Mouse (Mus musculus) forebrain, embryonic 11.5 days (tissue): ENCODE results near the gene Chst11. TPM values are rescaled to one million over a fixed set of nuclear protein-coding genes. Genes with fewer than 3 reads are reported as not detected.

Source experiments
- ATAC-seq: fragments of 200-750 bp; cut with Nextera tagmentation; replicated peaks from 2 replicates; pipeline ENCODE4 v1.8.0; 2017; ENCODE audit warnings: moderate TSS enrichment; ENCODE audit not compliant: low FRiP score
- DNase-seq: peaks from one replicate; pipeline ENCODE4 v3.0.0-alpha.2; 2017; ENCODE audit warnings: low spot score
- H3K27ac ChIP-seq: fragments of 300-500 bp; sonication (generic); 2 replicates; pipeline ENCODE4 v1.5.1; 2014; ENCODE audit warnings: low read depth, low read length
- H3K27me3 ChIP-seq: fragments of 300-500 bp; sonication (generic); 2 replicates; pipeline ENCODE4 v1.6.1; 2014; ENCODE audit warnings: mild to moderate bottlenecking, low read length, mixed read lengths; ENCODE audit not compliant: control insufficient read depth, insufficient read depth
- H3K36me3 ChIP-seq: fragments of 300-500 bp; sonication (generic); 2 replicates; pipeline ENCODE4 v1.6.1; 2014; ENCODE audit warnings: mild to moderate bottlenecking, low read length, moderate library complexity, mixed read lengths; ENCODE audit not compliant: control insufficient read depth, insufficient read depth
- H3K4me1 ChIP-seq: fragments of 300-500 bp; sonication (generic); replicated peaks from 2 replicates; pipeline ENCODE4 v1.6.1; 2014; ENCODE audit warnings: low read length, mixed read lengths; ENCODE audit not compliant: control insufficient read depth, insufficient read depth
- H3K4me2 ChIP-seq: fragments of 300-500 bp; sonication (generic); 2 replicates; pipeline ENCODE4 v1.6.1; 2014; ENCODE audit warnings: low read depth, mild to moderate bottlenecking, low read length, moderate library complexity, mixed read lengths; ENCODE audit not compliant: severe bottlenecking
- H3K4me3 ChIP-seq: fragments of 300-500 bp; sonication (generic); 2 replicates; pipeline ENCODE4 v1.5.1; 2014; ENCODE audit warnings: low read depth, low read length
- H3K9ac ChIP-seq: fragments of 300-500 bp; sonication (generic); 2 replicates; pipeline ENCODE4 v1.6.1; 2014; ENCODE audit warnings: low read length
- H3K9me3 ChIP-seq: fragments of 300-500 bp; sonication (generic); 2 replicates; pipeline ENCODE4 v1.6.1; 2016; ENCODE audit warnings: low read length, mixed read lengths; ENCODE audit not compliant: control insufficient read depth
- WGBS: fragments of 180-500 bp; shearing (Covaris S2); extraction: QIAGEN DNeasy Blood & Tissue Kit; methylation state at CpG from one replicate; pipeline ENCODE4 v1.1.7; 2014; 5-methylcytosine and 5-hydroxymethylcytosine counted together
- polyA plus RNA-seq: library from polyadenylated mRNA; unstranded; fragments of >200 nt; fragmentation: Nextera tagmentation; extraction: Ambion mirVana; gene quantifications from 2 replicates; pipeline ENCODE4 v1.2.1, GENCODE M21; 2014

Gene Chst11
- polyA plus RNA-seq, 1 experiment from 2014 or later: 1.9 TPM

DNA sequence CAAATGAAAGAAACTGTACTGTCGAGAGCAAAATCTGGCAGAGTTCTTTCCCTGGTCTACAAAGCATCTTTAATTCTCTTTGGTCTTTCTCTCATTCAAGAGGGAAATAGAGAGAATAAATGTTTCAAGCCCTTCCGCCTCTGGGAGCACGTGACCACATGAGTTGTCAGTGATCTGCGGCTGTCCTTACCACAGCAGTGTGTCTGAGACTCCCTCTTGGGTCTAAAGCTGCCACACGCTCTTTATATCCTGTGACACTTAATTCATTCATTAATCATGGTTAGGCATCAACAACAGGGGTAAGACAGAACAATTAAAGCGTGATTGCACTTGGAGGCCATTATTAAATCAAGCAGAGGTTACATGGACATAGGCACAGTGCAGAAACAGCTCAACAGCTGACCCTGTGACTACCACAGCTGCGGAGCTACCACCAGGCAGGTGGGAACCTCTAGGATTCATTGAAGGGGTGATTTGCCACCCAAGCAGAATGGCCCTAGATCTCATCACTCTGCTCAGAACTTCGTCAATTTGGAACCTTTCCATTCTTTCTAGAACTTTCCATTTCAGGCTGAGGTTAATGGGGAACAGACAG is 144.4 kb downstream of the Chst11 start:
- Histone ChIP-seq H3K4me1 (peaks cover 23% of the 10 kb centered on the region; the same call in 1 of the 2 replicates), H3K9ac (no peak overlapping the region), H3K9me3 (no peaks in the 10 kb centered on the region), H3K27me3 (no peaks in the 10 kb centered on the region; the same call in 1 of the 2 replicates), H3K36me3 (no peaks in the 10 kb centered on the region), H3K4me3 (no peak overlapping the region), H3K4me2 (no peak overlapping the region), H3K27ac (no peak overlapping the region)
- no peak for ATAC-seq
- WGBS: 76% methylated on average over 8 of the region's 8 CpGs
- no peak for DNase-seq

DNA sequence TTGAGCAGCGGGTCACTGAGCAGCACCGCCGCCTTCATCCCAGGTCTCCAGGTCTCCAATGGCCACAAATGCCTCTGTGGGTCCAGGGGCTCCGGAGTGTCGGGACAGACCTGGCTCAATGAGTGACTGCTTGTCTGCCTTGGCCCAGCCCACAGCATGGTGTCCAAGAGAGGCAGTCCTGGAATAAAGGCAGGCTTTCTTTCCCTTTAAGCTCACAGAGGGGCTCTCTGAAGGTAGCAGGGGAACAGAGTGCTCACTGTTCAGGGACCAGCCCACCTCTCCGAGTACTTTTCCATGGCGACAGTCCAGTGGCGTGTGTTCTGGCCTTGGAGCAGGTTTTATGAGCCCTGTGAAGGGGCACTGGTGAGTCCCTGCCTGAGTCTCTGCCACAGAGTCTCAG is 145.3 kb downstream of the Chst11 start:
- Histone ChIP-seq H3K36me3 (no peaks in the 10 kb centered on the region), H3K9me3 (no peaks in the 10 kb centered on the region), H3K9ac (no peak overlapping the region), H3K4me2 (no peak overlapping the region), H3K4me3 (no peak overlapping the region), H3K4me1 (peaks cover 26% of the 10 kb centered on the region; the same call in 1 of the 2 replicates), H3K27ac (0 out of 2 replicates have a peak overlapping the region, but pooled peaks have one; percentile 25), H3K27me3 (no peaks in the 10 kb centered on the region; the same call in 1 of the 2 replicates)
- ATAC-seq (peak; percentile 54; the same call in 1 of the 2 replicates), DNase-seq (no peak)
- WGBS: 32% methylated on average over 8 of the region's 8 CpGs

DNA sequence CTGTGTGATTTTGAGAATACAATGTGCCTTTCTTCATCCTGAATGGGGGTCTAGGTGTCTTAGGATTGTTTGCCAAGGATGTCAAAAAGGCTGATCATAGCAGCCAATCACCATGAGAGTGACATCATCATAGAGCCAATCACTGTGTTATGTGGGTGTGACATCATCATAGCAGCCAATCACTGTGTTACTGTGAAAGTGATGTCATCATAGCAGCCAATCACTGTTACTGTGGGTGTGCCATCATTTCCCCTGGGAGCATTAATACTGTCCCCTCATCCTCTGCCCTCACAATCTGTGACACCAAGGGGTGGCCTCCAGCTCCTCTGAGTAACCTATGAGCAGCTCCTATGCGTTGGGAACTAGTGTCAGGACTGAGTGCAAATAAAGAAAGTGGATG is 146.6 kb downstream of the Chst11 start:
- no peak overlapping the region for H3K9ac ChIP-seq
- peaks cover 23% of the 10 kb centered on the region; the same call in 1 of the 2 replicates for H3K4me1 ChIP-seq

DNA sequence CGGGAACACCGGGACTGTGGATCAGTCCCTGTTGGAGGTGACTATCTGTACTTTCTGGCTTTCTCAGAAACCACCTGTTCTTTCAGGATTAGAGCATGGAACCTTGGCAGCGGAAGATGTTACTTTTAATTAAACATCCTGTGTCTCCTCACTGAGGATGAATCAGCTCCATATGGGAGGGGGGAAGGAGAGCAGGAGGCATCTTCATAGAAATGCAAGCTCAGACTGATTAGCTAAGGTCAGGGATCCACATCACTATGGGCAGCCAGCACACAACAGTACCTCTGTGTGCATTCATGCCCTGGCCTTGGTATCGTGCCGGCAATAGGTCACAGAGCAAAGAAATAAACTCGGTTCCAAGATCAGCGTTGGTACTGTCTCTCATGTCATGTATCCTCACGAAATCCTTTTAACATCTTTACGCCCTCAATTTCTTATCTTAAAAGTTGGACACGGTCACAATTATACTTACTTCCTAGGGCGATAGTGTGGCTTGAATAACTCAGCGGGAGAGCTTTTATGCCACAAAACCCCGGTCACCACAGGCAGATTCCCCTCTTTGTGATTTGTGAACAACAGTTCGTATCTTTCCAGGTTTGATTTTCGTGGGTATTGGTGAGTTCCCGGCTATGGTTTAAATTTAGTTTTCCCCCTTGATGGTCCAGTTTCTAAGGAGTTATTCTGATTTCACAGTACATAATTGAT is 148.7 kb downstream of the Chst11 start:
- H3K36me3 ChIP-seq: no peaks in the 10 kb centered on the region
- ATAC-seq (no peak), DNase-seq (no peak)
- 14% methylated on average over 16 of the region's 16 CpGs for WGBS
- H3K4me3 ChIP-seq: no peak overlapping the region
- H3K27me3 ChIP-seq: no peaks in the 10 kb centered on the region; the same call in 1 of the 2 replicates
- H3K27ac ChIP-seq: no peak overlapping the region
- no peak overlapping the region for H3K9ac ChIP-seq
- no peaks in the 10 kb centered on the region for H3K9me3 ChIP-seq
- peaks cover 23% of the 10 kb centered on the region; the same call in 1 of the 2 replicates for H3K4me1 ChIP-seq
- no peak overlapping the region for H3K4me2 ChIP-seq

More for the DNA sequence above, 146.6 kb downstream of the Chst11 start:
- no peaks in the 10 kb centered on the region for H3K36me3 ChIP-seq
- WGBS: 94% methylated on average over 1 of the region's 1 CpGs
- H3K4me3 ChIP-seq: no peak overlapping the region
- ATAC-seq (0 out of 2 replicates have a peak, but pooled peaks have one; percentile 19), DNase-seq (no peak)
- H3K27me3 ChIP-seq: no peaks in the 10 kb centered on the region; the same call in 1 of the 2 replicates
- H3K4me2 ChIP-seq: no peak overlapping the region
- no peaks in the 10 kb centered on the region for H3K9me3 ChIP-seq
- H3K27ac ChIP-seq: no peak overlapping the region

DNA sequence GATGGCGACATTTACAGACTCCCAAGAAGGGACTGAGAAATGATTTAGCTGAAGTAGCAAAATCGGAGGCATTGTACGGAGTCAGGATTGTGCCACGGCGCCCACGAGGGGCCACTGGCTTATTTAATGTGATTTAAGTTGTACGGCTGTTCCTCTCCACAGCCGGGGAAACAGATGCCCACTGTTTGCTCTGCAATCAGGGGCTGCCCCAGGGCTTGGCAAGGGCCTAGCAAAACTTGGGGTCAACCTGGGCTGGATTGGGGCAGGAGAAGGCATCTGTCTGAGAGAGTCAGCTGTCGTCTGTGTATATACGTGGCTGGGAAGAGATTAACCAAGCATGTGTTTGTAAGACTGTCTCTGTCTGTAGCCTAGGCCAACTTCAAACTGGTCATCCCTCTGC is 149.6 kb downstream of the Chst11 start:
- Histone ChIP-seq H3K4me3 (no peak overlapping the region), H3K27ac (no peak overlapping the region), H3K4me2 (no peak overlapping the region), H3K27me3 (no peaks in the 10 kb centered on the region; the same call in 1 of the 2 replicates), H3K9ac (no peak overlapping the region), H3K4me1 (peaks cover 23% of the 10 kb centered on the region; the same call in 1 of the 2 replicates), H3K36me3 (no peaks in the 10 kb centered on the region), H3K9me3 (no peaks in the 10 kb centered on the region)
- ATAC-seq: no peak
- DNase-seq: no peak
- WGBS: 42% methylated on average over 10 of the region's 10 CpGs

DNA sequence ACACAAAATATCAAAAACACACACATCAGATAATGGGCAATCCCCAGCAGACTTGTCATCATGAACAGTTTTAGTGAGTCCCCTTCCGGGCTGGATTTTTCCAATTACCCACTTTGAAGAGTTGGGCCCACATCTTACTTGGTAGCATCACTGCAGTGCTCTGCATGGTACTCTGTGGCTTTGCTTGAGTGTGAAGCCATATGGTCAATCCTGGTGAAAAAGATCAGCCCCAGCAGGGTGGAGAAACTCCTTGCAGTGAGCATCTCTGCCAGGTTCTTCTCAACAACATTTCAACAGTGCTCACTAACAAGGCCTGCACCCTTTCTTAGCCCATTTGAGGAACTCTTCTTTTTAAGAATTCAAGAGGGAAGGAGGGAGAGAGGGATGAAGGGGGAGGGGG is 150.7 kb downstream of the Chst11 start:
- H3K4me1 ChIP-seq: peaks cover 16% of the 10 kb centered on the region; the same call in 1 of the 2 replicates
- WGBS: 77% methylated on average over 1 of the region's 1 CpGs
- no peaks in the 10 kb centered on the region for H3K9me3 ChIP-seq
- H3K4me2 ChIP-seq: no peak overlapping the region
- H3K9ac ChIP-seq: no peak overlapping the region
- no peaks in the 10 kb centered on the region for H3K36me3 ChIP-seq
- DNase-seq (no peak), ATAC-seq (no peak)
- no peaks in the 10 kb centered on the region; the same call in 1 of the 2 replicates for H3K27me3 ChIP-seq
- no peak overlapping the region for H3K27ac ChIP-seq
- no peak overlapping the region for H3K4me3 ChIP-seq

DNA sequence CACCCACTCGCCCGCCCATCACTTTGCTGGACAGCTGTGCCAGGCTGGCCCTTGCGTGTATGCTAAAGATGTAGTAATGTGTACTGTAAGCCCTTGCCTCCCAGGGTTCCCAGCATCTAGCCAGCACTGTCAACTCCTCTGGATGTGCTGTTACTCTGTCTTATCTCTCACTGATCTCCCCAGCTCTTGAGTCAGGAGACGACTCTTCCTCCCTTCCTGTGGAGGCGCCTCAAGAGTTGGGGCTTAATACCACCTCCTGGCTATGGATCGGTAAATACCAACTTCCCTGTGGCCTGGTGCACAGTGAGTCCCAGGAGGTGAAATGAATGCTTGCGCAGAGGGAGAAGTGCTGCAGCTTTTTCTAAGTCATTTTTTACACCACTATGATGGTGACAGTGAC is 151.8 kb downstream of the Chst11 start:
- H3K9ac ChIP-seq: no peak overlapping the region
- H3K4me3 ChIP-seq: no peak overlapping the region
- peaks cover 16% of the 10 kb centered on the region; the same call in 1 of the 2 replicates for H3K4me1 ChIP-seq
- no peak overlapping the region for H3K27ac ChIP-seq
- ATAC-seq (no peak), DNase-seq (no peak)
- H3K36me3 ChIP-seq: no peaks in the 10 kb centered on the region
- no peaks in the 10 kb centered on the region for H3K9me3 ChIP-seq
- H3K4me2 ChIP-seq: no peak overlapping the region
- H3K27me3 ChIP-seq: no peaks in the 10 kb centered on the region; the same call in 1 of the 2 replicates
- WGBS: 88% methylated on average over 7 of the region's 7 CpGs

DNA sequence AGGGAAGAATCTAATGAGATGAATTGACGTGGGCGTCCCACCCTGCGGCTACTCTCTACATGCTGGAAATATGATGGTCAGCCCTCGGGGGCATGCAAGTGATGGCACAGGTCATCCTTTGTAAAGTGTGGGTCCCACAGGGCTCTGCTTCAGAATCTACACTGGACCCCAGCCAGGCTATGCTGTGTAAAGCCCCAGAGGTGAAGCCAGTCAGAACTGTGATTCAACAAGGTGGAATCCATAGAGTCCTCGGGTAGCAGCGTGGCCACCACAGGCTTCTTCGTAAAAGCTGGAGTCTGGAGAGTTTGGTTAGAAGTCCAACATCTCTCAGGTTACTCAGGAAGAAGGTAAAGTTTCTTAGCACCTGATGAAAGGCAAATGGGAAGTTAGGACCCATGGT is 154.0 kb downstream of the Chst11 start:
- no peak overlapping the region for H3K27ac ChIP-seq
- no peaks in the 10 kb centered on the region for H3K36me3 ChIP-seq
- 97% methylated on average over 7 of the region's 7 CpGs for WGBS
- H3K4me1 ChIP-seq: peaks cover 8% of the 10 kb centered on the region; the same call in 1 of the 2 replicates
- no peak for DNase-seq
- H3K27me3 ChIP-seq: no peaks in the 10 kb centered on the region
- H3K9ac ChIP-seq: no peak overlapping the region
- no peak overlapping the region for H3K4me3 ChIP-seq
- ATAC-seq: no peak
- H3K9me3 ChIP-seq: no peaks in the 10 kb centered on the region
- H3K4me2 ChIP-seq: no peak overlapping the region
